Mouse (Mus musculus) adrenal gland (tissue): ENCODE measurements around the gene AA792892.
"Not testable (repeated sequence)": the region's sequence is repeated elsewhere in the genome, so short reads cannot be mapped to it uniquely, and the experiment has no call there.

Experiments
- intact Hi-C: fragments of 180-260 bp; cut with DNase I; formaldehyde crosslinking; loops from one replicate; pipeline ENCODE4 v1.15.1; 2025
- long read RNA-seq, 2 experiments: library from polyadenylated mRNA; unstranded; transcript quantifications; one replicate each; pipeline ENCODE4 v2.0.0; 2020; ENCODE audit warnings: borderline replicate concordance in 1 of 2; ENCODE audit not compliant: insufficient replicate concordance in 1 of 2

The AA792892 gene
- long read RNA-seq, experiment 1, result 0 reads
- long read RNA-seq, experiment 2, result 0 reads

- intact Hi-C loops, result not testable (repeated sequence)
Observed at GRCm38 (mm10) chr5:94339449-94339848, at the start of gene AA792892. Gene AA792892 (plus strand): TSS chr5:94339749.

DNA sequence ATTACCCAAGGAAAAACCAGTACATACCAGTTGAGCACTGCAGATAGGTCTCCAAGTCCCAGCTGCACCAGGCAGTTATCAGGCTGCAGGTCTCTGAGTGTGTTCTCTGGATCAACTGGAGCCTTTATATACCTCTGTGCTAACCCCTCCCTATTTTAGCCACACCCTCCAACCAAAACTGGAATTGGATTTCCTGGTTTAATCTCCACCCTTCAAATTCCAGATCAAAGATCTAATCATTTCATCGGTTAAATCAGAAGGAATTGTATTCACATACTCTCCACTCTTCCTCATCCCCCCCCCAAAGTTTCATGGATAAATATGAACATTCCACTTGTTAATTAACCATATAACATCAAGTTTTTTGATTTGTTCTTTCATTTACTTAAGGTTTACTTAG, 32.9 kb upstream of the AA792892 start, which contains the start of gene A430089I19Rik:
Gene A430089I19Rik (minus strand): TSS at position 101 of the 400 bp plus-strand sequence.
- intact Hi-C loops, result not testable (repeated sequence)

GRCm38 (mm10) chr5:94314135-94314534, 25.4 kb upstream of the AA792892 start, which contains the start of gene Gm6502:
Gene Gm6502 (plus strand): TSS chr5:94314435.
- intact Hi-C loops, result not testable (repeated sequence)
